Mouse (Mus musculus) right cerebral cortex, adult 18-20 months (tissue): ENCODE measurements around the gene Bhmt2.

Source experiments
- DNase-seq: peaks from one replicate; pipeline ENCODE4 v3.0.0; 2022; ENCODE audit warnings: mixed read lengths

Gene Bhmt2

GRCm38 (mm10) chr13:93674131-93674561 lies at the start of gene Bhmt2, which contains the start of gene Dmgdh:
Gene Bhmt2 (minus strand): TSS chr13:93674302.
Gene Dmgdh (plus strand): TSS chr13:93674433.
- DNase-seq: no peak

GRCm38 (mm10) chr13:93723455-93723854 lies 49.4 kb upstream of the Bhmt2 start:
- DNase-seq: no peak

GRCm38 (mm10) chr13:93721916-93722315 lies 47.8 kb upstream of the Bhmt2 start:
- peak; percentile 40 for DNase-seq

GRCm38 (mm10) chr13:93718948-93719347 lies 44.8 kb upstream of the Bhmt2 start:
- peak; percentile 65 for DNase-seq

- DNase-seq: no peak
Observed at GRCm38 (mm10) chr13:93717113-93717512, 43.0 kb upstream of the Bhmt2 start.

- no peak for DNase-seq
Observed at GRCm38 (mm10) chr13:93713826-93714225, 39.7 kb upstream of the Bhmt2 start.

GRCm38 (mm10) chr13:93712362-93712761 lies 38.3 kb upstream of the Bhmt2 start:
- no peak for DNase-seq

- no peak for DNase-seq
Observed at GRCm38 (mm10) chr13:93711226-93711625, 37.1 kb upstream of the Bhmt2 start.

GRCm38 (mm10) chr13:93710325-93710724 lies 36.2 kb upstream of the Bhmt2 start:
- no peak for DNase-seq

- no peak for DNase-seq
Observed at GRCm38 (mm10) chr13:93707271-93707670, 33.2 kb upstream of the Bhmt2 start.

GRCm38 (mm10) chr13:93705697-93706096 lies 31.6 kb upstream of the Bhmt2 start:
- DNase-seq: no peak

GRCm38 (mm10) chr13:93698866-93699265 lies 24.8 kb upstream of the Bhmt2 start:
- DNase-seq: no peak

GRCm38 (mm10) chr13:93690821-93691220 lies 16.7 kb upstream of the Bhmt2 start:
- no peak for DNase-seq

GRCm38 (mm10) chr13:93689566-93689965 lies 15.5 kb upstream of the Bhmt2 start:
- no peak for DNase-seq

- DNase-seq: no peak
Observed at GRCm38 (mm10) chr13:93687321-93687720, 13.2 kb upstream of the Bhmt2 start.

- no peak for DNase-seq
Observed at GRCm38 (mm10) chr13:93685226-93685625, 11.1 kb upstream of the Bhmt2 start.

- DNase-seq: no peak
Observed at GRCm38 (mm10) chr13:93683336-93683735, 9.2 kb upstream of the Bhmt2 start.

GRCm38 (mm10) chr13:93676864-93677263 lies 2.8 kb upstream of the Bhmt2 start:
- peak; percentile 54 for DNase-seq

GRCm38 (mm10) chr13:93673296-93673695 lies 806 bp downstream of the Bhmt2 start:
- no peak for DNase-seq

GRCm38 (mm10) chr13:93672371-93672770 lies 1.7 kb downstream of the Bhmt2 start:
- DNase-seq: no peak

- no peak for DNase-seq
Observed at GRCm38 (mm10) chr13:93667586-93667985, 6.5 kb downstream of the Bhmt2 start.

GRCm38 (mm10) chr13:93657941-93658340 lies 16.2 kb downstream of the Bhmt2 start:
- DNase-seq: no peak

- no peak for DNase-seq
Observed at GRCm38 (mm10) chr13:93653382-93653781, 20.7 kb downstream of the Bhmt2 start.

- no peak for DNase-seq
Observed at GRCm38 (mm10) chr13:93648387-93649130, 25.5 kb downstream of the Bhmt2 start.

- no peak for DNase-seq
Observed at GRCm38 (mm10) chr13:93639636-93640035, 34.5 kb downstream of the Bhmt2 start.
